Mouse (Mus musculus) thymus, postnatal 25 days (tissue): ENCODE results near the gene Vapa.
A peak's percentile ranks its signal among the peaks of the same experiment; 100 is the strongest.
"Not testable (repeated sequence)": the region's sequence is repeated elsewhere in the genome, so short reads cannot be mapped to it uniquely, and the experiment has no call there.

Experiments used
- DNase-seq: peaks from one replicate; pipeline ENCODE4 v3.0.0; 2022

The Vapa gene

DNA sequence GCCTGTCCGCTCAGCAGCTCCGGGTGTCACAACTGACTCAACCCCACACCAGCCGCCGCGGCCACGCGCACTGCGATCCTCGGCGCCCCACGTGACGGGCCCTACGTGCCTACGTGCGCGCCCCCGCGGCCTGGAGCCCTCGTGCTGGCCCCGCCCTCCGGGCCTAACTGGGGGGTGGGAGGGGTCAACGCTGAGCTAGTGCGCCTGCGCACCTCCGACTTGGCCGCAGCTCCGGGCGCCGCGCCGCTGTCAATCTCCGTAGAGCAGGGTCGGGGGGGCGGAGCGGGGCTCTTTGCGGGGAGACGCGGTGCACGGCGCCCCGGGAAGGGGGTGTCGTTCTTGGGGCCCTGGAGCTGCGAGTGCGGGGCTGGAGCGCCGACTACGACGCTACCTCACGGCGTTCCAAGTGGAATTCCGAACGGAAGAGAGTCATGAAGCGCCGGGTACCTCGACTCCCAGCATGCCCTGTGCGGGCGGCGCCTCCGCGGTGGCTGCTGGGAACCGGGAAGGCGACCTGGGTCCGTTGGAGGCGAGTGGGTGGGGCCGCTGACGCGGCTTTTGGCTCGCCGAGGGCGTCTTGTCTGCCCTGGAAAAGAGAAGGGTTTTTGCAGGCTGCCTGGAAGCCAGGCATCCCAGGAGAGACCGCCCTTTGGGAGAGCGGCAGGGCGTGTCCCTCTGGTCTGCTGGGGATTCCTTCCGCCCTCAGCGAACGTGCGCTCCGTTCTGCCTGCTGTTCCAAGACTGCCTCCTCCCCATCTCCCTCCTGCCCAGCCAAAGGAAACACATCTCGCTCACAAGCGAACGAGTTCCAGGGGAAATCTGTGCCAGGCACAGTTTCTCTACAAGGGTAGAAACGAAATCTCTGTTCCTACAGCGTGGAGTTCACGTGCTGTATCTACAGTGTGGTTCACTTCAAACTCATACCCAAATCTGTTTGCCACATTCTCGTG, at the start of gene Vapa:
TSS of gene Vapa (minus strand) at position 93 of the 950 bp plus-strand sequence.
- peak; percentile 99 for DNase-seq

DNA sequence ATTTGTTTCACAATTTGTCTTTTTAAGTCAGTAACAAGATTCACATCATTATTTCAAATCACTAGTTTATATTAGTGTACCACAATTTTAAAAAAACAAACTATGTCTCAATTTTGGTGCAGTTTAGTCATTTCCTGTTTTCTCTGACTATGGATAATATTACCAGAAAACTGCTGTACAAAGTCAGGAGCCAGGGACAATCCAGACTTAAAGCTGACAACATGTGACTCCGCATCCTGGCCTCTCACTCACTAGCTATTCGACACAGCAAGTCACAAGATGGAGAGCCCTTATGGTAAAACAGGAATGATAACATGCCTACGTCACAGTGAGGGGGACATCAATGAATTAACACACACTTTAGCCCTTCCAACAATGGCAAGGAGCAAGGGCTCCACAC, 49.3 kb upstream of the Vapa start:
- DNase-seq: no peak

DNA sequence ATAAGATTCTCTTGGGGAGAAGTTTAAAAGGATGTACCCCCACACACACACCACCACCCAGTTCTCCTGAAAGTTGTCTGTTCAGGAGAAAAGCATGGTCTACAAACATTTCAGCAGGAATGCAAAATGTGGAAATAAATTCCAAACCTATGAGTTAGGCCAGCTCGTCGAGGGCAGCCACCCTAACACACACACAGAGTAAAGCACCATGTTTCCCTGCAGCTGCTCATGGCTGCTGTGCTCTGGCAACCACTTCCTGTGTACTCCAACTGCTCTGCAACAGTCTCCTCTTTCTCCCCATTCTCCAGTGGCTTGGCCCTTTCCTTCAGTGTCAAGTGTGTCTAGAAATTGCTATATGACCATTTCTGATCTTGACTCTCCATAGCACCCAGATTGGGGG, 45.1 kb upstream of the Vapa start:
- peak; percentile 32 for DNase-seq

DNA sequence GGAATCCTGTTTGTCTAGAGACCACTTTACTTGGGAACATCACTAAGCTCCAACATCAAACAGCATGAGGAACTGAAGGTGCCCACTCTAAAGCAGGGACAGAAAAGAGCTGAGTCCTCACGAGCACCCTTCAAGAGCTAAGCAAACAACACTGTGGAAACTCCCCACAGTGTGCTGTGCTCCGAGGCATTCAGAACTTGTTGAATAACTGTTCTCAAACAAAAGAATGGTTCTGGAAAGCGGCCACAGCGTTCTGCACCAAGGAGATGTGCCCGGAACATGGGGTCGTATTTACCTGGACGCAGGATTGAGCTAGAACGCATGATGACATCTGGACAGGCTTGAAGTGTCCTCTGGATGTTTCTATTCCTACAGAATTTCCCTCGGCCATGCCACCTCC, 44.6 kb upstream of the Vapa start:
- DNase-seq: no peak

DNA sequence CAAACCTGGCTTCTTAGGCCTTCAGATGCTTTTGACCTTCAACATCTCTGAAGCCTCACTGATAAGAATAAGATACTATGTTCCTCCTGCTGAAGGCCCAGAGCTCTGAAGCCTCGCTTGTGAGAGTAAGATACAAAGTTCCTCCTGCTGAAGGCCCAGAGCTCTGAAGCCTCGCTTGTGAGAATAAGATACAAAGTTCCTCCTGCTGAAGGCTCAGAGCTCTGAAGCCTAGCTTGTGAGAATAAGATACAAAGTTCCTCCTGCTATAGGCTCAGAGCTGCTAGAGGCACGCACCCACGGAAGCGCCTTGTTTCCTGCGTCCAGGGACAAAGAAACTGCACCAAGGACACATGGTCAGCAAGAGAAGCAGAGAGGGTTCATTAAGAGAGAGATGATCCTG, 43.4 kb upstream of the Vapa start:
- DNase-seq: no peak

DNA sequence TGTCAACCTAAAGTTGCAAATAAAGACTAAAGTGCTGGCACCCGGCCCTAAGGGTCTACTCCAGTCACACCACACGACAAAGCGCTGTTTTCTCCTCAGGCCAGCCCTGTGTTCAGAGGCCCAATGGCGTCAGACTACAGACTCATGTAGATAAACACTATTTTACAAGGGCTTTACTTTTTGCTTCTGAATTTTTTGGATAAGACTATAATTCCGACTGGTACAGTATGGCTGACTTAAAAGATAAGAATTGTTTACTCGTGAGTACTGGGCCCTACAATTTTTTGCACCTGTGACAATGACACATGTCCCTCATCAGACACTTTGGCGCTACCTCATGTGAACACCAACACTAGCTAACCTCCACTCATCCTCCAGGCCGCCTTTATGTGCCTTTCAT, 42.7 kb upstream of the Vapa start:
- no peak for DNase-seq

DNA sequence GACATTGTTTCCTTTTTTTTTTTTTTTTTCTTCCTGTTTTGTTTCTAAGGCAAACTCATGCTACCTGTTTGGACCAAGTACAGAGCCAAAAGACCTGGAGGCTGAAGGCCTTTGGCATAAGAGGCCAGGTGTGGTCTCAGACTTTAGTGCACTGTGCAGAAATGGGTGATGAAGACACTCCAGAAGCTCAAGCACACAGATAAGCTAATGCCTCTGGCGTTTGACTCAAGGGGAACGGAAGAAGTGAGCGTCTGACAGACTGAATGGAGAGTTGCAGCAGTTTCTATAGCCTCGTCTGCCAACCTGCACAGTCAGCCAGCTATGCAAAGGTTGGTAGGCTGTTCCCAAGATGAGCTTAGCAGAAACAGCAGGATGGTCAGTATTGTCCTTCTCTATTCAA, 42.3 kb upstream of the Vapa start:
- no peak for DNase-seq

DNA sequence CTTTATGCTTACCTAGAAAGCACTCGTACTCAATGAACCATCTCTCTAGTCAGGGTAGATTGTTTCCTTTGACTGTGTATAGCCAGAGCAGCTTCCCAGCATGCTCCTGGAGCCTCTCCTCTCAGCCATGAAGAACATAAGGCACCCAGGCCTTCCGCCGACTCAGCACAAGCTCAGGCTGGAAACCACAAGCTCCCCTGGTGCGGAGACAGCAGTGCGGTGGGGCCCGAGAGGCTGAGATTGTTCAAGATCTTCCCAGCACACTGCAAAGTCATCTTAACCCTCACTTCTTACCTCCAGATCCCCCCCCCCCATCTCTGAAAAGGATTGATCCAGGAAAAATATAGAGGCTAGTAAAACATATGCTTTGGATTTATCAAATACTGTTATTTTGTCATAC, 37.2 kb upstream of the Vapa start:
- DNase-seq: no peak

DNA sequence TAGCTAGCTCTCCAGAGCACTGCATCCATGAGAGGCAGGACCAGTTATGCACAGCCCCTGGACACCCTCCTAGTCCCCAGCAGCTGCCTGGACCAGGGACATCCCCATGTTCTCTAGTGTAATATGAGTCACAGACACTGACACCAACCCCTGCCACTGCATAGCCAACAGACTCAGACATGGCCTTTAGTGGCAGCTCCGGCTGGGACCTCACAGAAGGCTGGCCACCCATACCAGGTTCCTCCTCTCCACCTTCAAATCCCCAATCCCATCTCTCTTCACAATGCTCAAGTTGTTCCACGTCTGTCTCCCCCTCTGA, 35.8 kb upstream of the Vapa start:
- no peak for DNase-seq

DNA sequence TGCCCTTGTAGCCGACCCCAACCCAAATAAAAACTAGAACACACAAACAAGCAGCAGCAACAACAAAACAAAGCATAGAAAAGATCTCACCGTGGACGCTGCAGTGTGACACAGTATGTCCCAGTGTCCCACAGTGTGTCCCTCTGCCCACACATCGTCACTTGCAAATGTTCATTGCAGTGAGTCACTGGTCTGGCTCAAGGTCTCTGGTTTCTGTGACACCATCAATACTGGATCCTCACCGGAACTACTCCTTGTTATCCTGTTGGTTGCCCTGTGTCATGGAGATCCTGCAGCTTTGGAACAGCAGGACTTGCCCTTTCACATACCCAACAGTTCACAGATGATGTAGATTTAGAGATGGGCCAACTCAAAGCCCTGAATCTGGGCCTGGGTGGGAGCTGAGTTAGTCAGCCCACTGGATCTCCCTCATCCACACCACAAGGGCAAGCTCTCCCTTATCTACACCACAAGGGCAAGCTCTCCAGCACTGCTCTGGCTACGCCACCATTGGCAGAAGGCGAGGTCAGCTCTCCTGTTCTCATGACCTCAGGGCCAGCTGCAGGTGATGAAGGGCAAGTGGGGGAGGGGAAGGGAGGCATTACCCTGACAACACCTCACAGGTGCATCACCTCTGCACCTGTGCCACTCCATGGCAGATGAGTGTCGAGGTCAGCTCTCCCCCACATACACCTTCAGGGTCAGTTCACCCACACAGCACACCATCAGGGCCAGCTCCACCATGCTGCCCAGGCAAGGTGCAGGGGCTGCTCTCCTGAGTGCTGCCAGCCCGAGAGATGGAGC, 35.2 kb upstream of the Vapa start:
- DNase-seq: no peak

DNA sequence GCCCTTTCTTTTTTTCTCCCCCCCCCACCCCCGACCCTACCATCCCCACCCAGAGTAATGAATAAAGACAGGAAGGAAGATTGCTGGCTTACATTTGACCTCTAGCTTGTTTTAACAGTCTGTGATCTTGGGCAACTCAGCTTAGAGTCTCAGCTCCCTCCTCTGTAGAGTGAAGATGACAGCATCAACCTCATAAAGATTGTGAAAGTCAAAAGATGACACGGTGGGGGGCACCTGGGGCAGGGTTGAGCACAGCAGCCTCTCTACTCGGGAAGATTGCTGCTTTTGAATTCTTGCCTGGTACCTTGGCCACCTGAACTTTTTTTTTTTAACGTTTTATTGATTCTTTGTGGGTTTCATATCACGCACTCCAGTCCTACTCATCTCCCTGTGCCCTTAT, 34.6 kb upstream of the Vapa start:
- no peak for DNase-seq

DNA sequence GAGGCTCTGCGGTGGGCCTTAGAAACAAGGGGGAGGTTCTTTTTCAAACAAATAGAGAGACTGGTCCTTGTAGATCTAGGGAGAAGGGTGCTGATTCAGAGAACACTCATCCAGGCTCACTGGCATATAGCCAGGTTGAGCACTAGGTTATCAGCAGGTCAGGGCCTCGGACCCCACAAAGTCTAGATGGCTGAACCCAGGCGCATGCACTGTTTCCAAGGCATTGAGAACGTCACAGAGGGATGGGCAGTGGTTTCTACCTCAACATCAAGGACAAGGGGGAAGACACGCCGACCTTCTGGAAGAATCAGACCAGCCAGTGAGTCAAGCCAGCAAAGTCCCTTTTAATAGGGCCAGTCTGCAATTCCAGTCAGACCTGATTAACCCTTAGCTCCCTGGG, 33.9 kb upstream of the Vapa start:
- DNase-seq: no peak

DNA sequence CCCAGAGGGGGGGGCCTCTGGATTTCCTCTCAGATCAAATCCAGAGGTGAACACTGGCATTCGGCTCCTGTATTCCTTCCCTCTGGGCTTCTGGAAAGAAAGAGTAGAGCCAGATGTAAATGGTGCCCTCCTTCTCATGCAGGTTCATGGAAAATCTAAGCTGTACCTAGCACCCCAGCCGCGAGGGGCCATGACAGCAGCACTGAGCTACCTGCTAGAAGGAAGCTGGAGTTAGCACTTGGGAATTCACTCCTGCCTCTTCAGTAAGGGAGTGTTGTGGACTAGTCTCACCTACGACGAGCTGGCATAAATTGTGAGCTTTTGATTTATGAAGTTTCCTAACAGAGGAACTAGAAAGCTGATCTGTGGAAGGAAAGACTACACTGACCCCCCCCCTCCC, 30.2 kb upstream of the Vapa start:
- DNase-seq: no peak

DNA sequence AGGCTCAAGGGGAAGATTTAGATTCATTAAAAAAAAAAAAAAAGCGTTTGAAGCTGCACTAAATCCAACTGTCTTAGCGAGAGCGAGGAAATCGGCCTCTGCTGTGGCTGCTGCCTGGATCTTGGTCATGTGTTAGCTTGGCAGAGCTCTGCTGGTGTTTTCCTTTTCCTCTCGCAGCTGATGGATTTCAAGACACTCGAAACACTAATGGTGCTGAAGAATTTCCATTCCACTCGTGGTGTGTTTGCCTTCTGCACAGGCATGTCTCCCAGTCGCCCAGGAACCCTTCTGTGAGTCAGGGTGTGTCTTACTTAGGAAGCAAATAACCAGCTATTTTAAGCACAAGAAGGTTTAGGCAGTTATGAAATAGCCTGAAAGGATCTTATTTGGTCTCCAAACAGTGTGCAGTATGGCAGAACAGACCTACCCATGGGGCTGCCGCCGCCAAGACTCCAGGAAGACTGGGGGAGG, 29.7 kb upstream of the Vapa start:
- DNase-seq: no peak

DNA sequence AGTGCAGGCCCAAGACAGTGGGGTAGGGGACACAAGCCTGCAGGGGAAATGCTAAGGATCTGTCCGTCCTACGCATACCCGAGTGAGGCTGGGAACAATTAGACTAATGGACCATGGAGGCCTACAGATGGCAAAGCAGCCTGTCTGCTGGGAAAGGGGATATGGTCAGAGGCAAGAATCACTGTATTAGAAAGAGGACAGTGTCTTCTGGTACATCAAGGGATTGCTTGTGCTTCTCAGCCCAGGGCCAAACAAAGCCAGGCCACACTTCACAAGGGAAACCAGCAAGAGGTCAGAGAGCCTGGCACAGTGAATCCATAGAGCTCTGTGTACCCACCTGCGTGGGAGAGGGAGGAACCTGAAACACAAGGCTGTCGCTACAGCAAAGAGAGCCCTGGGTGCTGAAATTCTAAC, 29.2 kb upstream of the Vapa start:
- DNase-seq: no peak

DNA sequence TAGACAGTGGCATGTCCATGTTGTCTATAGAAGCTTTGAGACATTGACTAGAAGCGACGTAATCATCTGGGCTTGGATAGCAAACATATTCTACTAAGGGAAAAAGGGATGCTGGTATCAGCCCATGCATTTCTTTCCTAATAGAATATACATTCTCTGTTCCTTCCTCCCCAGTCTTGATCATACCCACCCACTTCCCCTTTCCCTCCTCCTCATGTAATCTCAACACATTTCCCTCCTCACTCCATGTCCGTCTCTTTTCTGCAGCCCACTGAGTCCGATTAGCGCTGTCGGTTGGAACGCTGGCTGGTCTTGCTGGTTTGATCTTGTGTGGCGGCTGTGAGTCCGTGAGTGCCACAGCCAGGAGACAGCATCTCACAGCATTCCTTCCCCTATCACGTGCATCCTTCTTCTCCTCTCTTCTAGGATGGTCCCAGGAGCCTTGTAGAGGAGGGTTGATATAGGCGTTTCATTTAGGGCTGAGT, 28.4 kb upstream of the Vapa start, which contains the start of gene Txndc2:
TSS of gene Txndc2 (minus strand) at position 435 of the 485 bp plus-strand sequence.
- DNase-seq: no peak

DNA sequence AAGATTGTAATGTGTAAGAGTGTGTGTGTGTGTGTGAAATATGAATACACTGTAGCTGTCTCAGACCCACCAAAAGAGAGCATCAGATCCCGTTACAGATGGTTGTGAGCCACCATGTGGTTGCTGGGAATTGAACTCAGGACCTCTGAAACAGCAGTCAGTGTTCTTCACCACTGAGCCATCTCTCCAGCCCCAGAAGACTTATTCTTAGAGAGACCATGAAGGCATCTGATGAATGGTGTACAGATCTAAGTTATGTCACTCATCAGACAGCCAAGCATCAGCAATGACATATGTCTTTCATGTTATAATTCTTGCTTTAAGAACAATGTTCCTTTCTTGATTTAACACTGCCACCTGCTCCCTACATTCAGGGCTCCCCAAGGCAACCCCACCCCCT, 25.8 kb upstream of the Vapa start:
- no peak for DNase-seq

DNA sequence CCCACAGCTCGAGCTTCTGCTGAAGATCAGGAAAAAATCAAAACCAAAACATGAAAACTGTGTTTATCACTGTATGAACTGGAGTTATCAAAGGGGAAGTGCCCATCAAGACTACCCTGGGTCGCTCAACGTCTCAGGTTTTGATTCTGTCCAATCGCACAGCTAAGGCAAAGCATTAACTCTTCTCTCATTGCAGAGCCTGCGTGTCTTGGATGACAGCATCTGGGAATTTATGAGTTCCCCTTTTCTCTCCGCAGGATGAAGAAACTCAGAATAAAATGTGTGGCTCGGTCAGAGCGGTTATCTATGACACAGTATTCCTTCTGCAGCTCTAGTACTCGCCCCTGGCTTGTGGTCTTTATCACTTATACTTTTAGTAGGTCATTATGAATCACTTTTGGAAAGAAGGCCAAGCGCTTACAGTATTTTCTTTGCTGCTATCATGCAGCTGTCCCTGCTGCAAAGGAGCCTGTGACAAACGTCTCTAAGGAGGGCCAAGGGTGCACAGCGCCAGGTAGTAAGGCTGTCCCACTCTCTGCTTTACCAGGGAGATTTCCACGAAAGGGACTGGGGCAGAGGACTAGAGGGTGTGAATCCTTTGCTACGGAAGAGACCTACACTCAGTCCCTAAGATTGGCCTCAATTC, 22.5 kb upstream of the Vapa start:
- no peak for DNase-seq

DNA sequence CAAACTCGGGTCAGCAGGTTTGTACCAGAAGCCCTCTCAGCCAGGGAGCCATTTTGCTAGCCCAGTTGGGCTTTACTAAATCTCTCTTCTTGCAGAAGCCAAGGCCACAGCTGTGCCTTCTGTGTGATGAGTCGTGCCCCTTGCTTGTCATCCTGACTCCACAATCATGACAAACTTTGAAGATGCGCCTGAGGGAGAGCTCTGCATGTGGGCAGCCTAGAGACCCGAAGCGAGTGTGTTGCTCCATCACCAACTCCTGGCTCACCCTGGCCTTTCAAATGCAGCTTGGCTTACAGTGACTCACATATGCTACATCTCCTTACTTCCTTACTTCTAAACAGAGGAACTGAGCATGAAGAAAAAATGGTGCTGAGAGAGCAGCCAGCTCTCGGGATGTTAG, 16.6 kb upstream of the Vapa start:
- DNase-seq: no peak

DNA sequence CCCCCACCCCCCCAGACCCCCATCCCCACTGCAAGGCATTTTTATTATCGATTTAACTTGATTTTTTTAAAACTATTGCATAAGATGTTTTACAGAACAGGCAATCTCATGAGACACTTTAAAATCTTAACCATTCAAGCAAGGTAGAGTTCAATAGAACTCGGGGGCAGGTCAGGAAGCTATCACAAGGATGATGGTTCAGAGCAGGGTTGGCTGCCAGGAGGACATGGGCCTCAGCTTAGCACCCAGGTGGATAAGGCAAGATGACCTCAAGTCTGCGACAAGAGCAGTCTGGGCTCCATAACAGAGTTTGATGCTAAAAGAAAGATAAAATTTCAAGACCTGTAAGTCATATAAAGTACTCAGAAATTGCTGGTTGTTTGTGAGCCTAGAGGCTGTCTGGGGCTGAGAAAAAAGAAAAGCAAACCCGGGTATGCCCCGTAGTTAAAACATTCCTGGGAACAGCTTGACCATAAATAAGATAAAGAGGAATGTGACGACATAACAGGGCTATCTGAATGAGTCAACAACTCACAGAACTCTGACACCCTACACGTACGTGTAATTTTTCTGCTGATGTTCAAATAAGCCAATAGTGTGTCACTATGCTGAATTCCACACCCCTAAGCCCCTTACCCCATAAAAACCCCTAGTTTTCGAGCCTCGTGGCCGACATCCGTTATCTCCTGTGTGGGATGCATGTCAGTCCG, 15.6 kb upstream of the Vapa start:
- not testable (repeated sequence) for DNase-seq

DNA sequence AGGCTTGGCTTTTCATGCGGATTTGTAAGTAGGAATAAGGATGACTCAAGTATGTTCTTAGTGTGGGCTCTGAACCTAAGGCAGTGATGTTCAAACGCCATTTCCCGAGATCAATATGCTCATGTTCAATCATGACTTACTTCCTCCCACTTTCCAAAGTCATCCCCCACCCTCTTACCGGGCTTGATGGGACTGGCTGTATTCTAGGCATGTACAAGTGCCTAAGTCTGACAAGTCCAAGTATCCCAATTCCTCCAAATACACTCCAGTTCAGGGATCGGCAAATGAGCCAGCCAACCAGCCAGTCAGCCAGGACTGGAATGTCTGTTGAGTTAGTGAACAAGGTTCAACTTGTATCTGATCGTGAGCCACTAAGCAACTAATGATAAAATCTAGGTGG, 12.9 kb upstream of the Vapa start:
- no peak for DNase-seq

DNA sequence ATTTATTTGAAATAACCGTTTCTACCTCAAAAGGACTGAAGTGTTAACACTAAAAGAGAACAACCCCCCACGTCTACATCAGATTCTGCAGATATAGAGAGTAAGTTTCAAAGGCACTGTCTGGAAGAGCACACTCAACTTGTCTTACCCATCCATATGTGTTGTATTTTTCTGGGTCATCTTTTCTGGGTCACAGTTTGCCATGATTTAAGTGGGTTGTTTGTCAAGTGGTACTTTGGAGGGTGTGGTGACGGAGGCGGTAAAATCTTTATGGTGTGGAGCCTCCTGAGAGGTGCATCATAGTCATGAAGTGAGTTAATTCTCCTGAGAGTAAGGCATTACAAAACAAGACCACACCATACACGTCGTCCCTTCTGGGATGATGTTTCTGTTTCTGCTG, 12.2 kb upstream of the Vapa start:
- DNase-seq: no peak

DNA sequence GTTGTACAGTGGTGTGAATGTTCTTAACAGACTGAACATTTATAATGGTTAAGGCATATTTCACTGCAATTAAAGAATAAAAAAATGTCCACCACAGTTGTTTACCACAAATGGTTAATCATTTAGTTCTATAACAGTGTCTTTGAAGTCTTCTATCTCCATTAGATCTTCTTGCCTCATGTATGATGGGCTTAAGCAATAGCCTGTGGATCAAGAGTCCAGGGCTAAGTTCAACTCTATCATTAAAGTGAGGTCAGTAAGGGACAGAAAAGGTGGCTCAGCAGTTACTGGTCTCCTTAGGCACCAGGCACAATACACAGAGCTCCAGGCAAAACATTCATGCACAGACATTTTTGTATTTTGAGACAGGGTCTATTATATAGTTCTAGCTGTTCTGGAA, 9.8 kb upstream of the Vapa start:
- no peak for DNase-seq
